ENCODE assay signal across 12 mouse cellular contexts in the genomic region with DNA sequence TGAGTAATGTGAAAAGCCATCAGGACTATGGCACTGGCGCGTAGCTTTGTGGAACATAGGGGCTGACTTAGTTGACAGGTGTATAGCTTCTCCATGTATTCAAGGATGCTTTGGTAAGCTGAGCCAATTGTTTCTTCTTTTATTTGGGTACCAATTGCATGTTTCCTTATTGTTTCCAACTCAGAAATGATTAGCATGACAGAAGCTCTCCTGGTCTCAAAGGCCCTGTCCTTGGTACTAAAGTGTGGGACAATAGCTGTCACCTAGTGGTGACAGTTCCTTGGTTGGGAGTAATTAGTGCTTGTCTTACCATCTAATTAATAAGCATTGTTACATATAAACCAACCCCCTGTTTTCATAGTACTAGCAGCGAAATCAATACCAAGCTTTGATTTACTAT.
"Had no signal": no experiment of that assay in that cellular context is flagged by ENCODE, and none has a peak within 500 bp of the region (broad histone marks: within the 10 kb centered on the region; RNA-seq: fewer than 3 reads in every experiment).

No protein-coding gene starts in this region.

- H3K4me1 ChIP-seq: liver, embryonic 15.5 days had no signal

- H3K27me3 ChIP-seq: kidney, embryonic 15.5 days; liver, embryonic 15.5 days; neural tube, embryonic 12.5 days had no signal

- ATAC-seq: lung, postnatal 0 days had no signal

- DNase-seq: kidney, postnatal 14 days; lung, adult 2 months; lung, postnatal 36 days; right cerebral cortex, adult 18-20 months; right cerebral cortex, postnatal 25 days; thymus, postnatal 36 days had no signal

- H3K27ac ChIP-seq: kidney, embryonic 15.5 days; limb, embryonic 10.5 days; liver, embryonic 15.5 days; neural tube, embryonic 12.5 days had no signal

- H3K9me3 ChIP-seq: kidney, embryonic 15.5 days; limb, embryonic 10.5 days; liver, embryonic 15.5 days; neural tube, embryonic 12.5 days had no signal

- H3K36me3 ChIP-seq: kidney, embryonic 15.5 days; limb, embryonic 10.5 days; liver, embryonic 15.5 days; neural tube, embryonic 12.5 days had no signal

- H3K4me2 ChIP-seq: kidney, embryonic 15.5 days; liver, embryonic 11.5 days; liver, embryonic 15.5 days; neural tube, embryonic 12.5 days had no signal

- H3K9ac ChIP-seq: kidney, embryonic 15.5 days; liver, embryonic 15.5 days; neural tube, embryonic 12.5 days had no signal

- H3K4me3 ChIP-seq: kidney, embryonic 15.5 days; limb, embryonic 10.5 days; liver, embryonic 15.5 days; neural tube, embryonic 12.5 days had no signal
